Mouse (Mus musculus) macrophage (primary cell): Measurements from ENCODE around the gene Lins1. TPM values are rescaled to one million over a fixed set of nuclear protein-coding genes. Genes with fewer than 3 reads are reported as not detected.
A peak's percentile ranks its signal among the peaks of the same experiment; 100 is the strongest.

ENCODE experiments used
- H3K27ac ChIP-seq: fragments of 350-480 bp; formaldehyde crosslinking; 2 replicates; pipeline ENCODE4 v1.9.0; 2021
- H3K36me3 ChIP-seq: fragments of 350-480 bp; formaldehyde crosslinking; 2 replicates; pipeline ENCODE4 v1.9.0; 2021; ENCODE audit errors: inconsistent target
- H3K4me3 ChIP-seq: fragments of 350-480 bp; formaldehyde crosslinking; 2 replicates; pipeline ENCODE4 v1.9.0; 2021; ENCODE audit errors: inconsistent target
- H3K79me2 ChIP-seq: fragments of 350-480 bp; formaldehyde crosslinking; 2 replicates; pipeline ENCODE4 v1.9.0; 2021; ENCODE audit errors: inconsistent target
- WGBS: methylation state at CpG from one replicate; pipeline ENCODE4 v1.1.7; 2026; ENCODE audit warnings: inconsistent platforms; ENCODE audit not compliant: missing documents; 5-methylcytosine and 5-hydroxymethylcytosine counted together
- polyA plus RNA-seq: library from polyadenylated mRNA; stranded (reverse); fragments of 250-400 nt; gene quantifications from 3 replicates; pipeline ENCODE4 v1.2.4, GENCODE M21; 2018; ENCODE audit warnings: inconsistent platforms

The Lins1 gene
- polyA plus RNA-seq, 1 experiment from 2014 or later = 3.4 TPM

DNA sequence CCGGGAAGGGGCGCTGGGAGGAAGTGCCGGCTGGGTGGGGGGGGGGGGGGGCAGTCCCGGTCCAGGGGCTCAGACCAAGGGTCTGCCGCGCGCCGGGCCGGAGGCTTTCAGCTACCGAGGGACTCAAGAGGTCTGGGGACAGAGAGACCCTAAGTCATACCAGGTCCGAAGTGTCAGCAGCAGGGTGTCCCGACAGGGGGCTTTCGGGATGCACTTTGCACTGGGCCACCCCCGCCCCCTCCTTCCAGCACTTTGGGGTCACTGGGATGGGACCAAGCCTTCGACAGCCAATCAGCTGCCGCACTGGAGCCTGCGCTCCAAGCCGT lies 432 bp upstream of the Lins1 start, which contains the start of gene Asb7:
Gene Asb7, minus strand, starts transcription at position 303 of the 326 bp plus-strand sequence.
- WGBS = 2% methylated on average over 17 of the region's 18 CpGs
- H3K27ac ChIP-seq = peak within 1 kb of the TSS; percentile 27

DNA sequence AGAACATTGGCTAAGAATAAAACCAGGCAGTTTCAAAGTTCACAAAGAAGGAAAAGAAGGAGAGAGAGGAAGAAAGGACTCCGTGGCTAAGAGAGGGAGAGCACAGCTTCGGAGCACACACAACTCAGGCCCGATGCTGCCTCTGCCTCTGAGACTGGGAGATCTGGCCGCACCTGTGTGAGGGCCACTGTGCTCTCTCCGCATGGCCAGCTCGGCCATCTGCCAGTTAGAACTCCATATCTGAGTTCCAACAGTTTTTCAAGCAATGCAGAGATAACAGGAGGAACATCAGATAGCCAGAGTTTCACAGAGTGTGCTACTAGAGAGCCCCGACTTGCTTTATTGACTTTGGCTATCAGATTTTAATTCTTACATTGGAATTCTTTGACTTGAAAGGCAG lies 4.8 kb downstream of the Lins1 start:
- H3K27ac ChIP-seq = no peak overlapping the region
- 94% methylated on average over 7 of the region's 7 CpGs for WGBS
- no peaks in the 10 kb centered on the region for H3K36me3 ChIP-seq
- no peaks in the 10 kb centered on the region for H3K79me2 ChIP-seq
- H3K4me3 ChIP-seq = no peak overlapping the region

More for the DNA sequence above, 432 bp upstream of the Lins1 start, which contains the start of gene Asb7:
- Histone ChIP-seq H3K4me3 (peak within 1 kb of the TSS; percentile 79), H3K36me3 (no peaks in the 10 kb centered on the region; the same call in 1 of the 2 replicates), H3K79me2 (peaks cover 7% of the 10 kb centered on the region; the same call in 1 of the 2 replicates)

DNA sequence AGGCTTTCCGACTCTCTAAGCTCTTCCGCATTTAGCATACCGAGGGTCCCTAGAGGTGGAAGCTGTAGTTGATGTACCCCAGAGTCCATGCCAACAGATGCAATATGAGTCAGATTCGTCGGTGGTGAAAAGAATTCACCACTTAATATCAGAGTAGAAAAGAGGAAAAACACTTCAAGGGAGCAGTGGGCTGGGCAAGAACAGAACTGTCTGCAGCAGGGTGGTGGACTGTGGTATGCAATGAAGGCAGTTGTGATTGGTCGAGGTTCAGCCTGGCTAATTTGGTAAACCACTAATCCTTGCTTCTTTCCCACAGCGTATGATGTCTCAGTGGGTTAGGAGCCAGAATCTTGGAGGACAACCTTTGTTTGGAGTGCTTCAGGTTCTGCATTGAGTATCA lies 13.0 kb downstream of the Lins1 start:
- Histone ChIP-seq H3K79me2 (no peaks in the 10 kb centered on the region), H3K36me3 (no peaks in the 10 kb centered on the region), H3K4me3 (no peak overlapping the region), H3K27ac (no peak overlapping the region)
- WGBS = 88% methylated on average over 7 of the region's 7 CpGs

DNA sequence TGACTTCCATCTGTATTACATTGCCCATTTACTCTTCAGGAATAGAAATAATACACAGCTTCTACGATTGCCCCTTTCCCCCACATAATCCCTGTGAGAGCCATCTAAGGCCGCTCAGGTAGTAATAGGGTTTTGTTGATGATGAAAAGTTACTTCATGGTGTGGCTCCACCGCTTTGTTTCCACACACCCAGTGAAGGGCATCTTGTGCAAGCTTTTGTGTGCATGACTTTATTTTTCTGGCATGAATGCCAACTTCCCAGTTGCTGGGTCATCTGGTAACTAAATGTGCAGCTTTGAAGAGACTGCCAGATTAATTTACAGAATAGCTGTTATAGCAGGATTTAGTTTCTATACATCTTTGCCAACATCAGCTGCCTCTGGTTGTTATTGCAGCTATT lies 14.9 kb downstream of the Lins1 start:
- Histone ChIP-seq H3K36me3 (peaks cover 9% of the 10 kb centered on the region; the same call in 1 of the 2 replicates), H3K27ac (no peak overlapping the region), H3K4me3 (no peak overlapping the region), H3K79me2 (no peaks in the 10 kb centered on the region)
- 90% methylated on average over 3 of the region's 3 CpGs for WGBS

DNA sequence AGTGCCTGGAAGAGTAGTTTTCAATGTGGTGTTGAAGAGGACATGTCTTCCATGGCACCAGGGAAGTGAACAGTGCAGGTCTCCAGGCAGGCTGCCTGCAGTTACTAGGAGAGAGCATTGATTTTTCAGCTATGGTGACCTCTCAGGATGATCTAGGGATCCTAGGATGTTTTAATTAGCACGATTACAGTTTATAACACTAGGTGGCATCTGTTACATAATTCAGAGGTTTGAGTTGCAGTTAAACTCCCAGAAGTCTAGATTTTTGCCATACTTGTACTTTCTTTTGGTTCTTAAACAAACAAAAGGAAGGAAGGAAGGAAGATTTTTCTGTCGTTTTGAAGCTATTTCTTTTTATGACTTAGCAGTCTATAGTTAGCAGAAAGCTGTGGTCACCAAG lies 21.5 kb downstream of the Lins1 start:
- Histone ChIP-seq H3K27ac (no peak overlapping the region), H3K36me3 (peaks cover 15% of the 10 kb centered on the region; the same call in 1 of the 2 replicates), H3K4me3 (no peak overlapping the region), H3K79me2 (no peaks in the 10 kb centered on the region)
- WGBS = 43% methylated on average over 2 of the region's 2 CpGs

DNA sequence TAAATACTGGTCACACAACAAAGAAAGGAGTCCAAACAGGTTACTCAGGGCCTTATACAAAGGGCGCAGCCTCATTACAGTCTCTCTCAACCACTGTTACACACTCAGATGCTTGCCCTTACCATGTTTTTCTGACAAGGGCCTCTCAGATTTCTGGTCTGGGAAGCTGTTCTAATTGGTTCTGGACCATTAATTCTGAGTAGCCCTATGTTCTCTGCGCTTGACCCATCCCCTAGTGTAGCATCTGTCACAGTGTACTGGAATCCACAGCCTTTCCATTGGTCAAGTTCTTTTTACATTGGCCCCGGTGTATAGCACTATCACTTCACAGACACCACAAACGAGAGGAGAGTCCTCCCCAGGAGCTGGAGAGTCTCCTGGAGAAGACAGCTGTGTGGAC lies 34.8 kb downstream of the Lins1 start:
- H3K4me3 ChIP-seq = no peak overlapping the region
- 92% methylated on average over 4 of the region's 4 CpGs for WGBS

DNA sequence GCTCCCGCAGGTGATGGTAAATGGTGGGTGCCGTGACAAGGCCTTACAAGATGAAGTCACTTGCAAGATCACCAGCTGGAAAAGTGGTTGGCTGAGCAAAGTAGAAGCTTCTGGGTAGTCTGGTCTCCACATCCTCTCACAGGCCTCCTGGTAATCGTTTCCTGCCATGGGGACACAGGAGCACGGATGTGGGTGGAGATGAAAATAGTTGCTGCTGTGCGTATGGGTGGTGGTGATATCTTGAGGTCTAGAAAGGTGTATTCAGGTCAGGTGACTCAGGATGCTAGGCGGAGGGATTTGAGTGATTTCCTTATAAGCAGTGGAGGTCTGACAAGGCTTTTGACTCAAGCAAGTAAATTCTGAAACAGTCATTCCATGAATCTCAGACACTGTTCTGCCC lies 35.3 kb downstream of the Lins1 start:
- 83% methylated on average over 6 of the region's 6 CpGs for WGBS
- H3K36me3 ChIP-seq = no peaks in the 10 kb centered on the region
- no peak overlapping the region for H3K27ac ChIP-seq
- H3K4me3 ChIP-seq = no peak overlapping the region
- H3K79me2 ChIP-seq = no peaks in the 10 kb centered on the region

More for the DNA sequence above, 34.8 kb downstream of the Lins1 start:
- Histone ChIP-seq H3K27ac (no peak overlapping the region), H3K36me3 (no peaks in the 10 kb centered on the region), H3K79me2 (no peaks in the 10 kb centered on the region)

DNA sequence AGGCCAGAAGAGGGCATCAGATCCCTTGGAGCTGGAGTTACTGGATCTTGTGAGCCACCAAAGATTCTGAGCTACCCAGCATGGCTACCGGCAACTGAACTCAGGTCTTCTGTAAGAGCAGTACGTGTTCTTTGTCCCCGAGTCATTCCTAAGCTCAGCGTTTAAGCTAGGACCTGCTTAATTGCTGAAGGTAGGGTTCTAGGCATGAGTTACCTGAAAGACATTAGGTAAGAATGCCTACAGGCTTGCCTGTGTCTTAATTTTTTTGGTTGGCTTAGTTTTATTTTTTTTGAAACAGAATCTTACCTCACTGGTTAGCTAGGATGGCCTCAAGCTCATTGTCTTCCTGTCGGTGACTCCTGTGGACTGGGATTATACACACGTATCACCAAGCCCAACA lies 38.4 kb downstream of the Lins1 start:
- no peaks in the 10 kb centered on the region for H3K36me3 ChIP-seq
- WGBS = 92% methylated on average over 6 of the region's 6 CpGs
- no peak overlapping the region for H3K27ac ChIP-seq
- no peaks in the 10 kb centered on the region for H3K79me2 ChIP-seq
- no peak overlapping the region for H3K4me3 ChIP-seq

DNA sequence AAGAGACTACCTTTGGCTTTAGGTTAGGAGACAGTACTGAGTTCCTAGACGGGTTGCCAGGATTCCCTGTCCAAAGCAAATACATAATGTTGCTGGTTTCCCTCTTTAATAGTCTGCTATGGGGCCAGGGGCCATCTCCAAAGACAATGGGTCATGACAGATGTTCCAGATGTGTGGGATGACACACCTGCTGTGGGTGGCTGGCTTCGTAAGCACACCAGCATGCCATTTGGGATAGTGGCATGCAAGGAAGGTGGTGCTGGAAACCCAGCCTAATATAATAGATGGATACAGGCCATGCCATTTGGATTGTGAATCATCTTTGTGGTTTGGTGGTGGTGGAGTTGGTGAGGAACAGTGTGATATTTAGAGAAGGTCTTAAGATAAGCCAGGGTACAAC lies 39.5 kb downstream of the Lins1 start:
- Histone ChIP-seq H3K27ac (no peak overlapping the region), H3K36me3 (no peaks in the 10 kb centered on the region), H3K79me2 (no peaks in the 10 kb centered on the region), H3K4me3 (no peak overlapping the region)
- WGBS = 89% methylated on average over 2 of the region's 2 CpGs

DNA sequence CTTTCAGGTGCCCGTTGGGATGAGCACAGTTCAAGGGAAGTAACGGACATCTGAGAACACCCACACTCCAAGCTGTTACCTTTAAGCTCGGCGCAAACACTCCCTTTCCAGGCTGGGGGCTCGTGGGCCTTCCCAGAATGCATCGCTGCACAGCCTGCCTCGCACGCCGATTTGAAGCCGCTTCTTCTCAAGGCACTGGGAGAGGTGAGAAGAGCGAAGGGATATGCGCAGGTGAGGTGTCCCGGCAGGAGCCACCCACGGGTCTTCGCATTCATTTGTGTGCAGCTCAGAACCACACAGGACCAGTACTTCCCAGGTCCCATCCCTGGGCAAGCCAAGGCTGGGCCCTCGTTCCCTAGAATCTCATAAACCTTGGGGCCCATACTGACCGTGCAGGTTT lies 43.7 kb downstream of the Lins1 start:
- Histone ChIP-seq H3K27ac (no peak overlapping the region), H3K79me2 (no peaks in the 10 kb centered on the region), H3K36me3 (no peaks in the 10 kb centered on the region), H3K4me3 (no peak overlapping the region)
- 93% methylated on average over 17 of the region's 17 CpGs for WGBS

DNA sequence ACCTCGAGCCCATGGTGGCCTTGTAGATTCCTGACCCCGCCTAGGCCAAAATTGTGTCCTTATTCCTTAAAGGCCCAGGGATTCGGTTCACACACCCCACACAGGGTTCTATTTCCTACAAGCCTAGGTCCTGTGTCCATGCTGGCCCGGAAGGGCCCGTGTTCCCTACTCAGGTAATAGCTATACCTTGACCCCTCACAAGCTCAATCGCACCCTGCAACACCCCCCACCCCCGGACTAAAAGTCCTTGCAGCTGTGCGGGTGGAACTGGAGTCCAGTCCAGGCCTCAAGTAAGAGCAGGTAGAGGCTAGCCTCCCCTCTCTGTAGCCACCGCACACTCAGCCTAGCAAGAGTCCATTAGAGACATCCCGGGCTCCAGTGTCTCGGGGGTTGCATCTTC lies 44.2 kb downstream of the Lins1 start:
- no peak overlapping the region for H3K4me3 ChIP-seq
- H3K79me2 ChIP-seq = no peaks in the 10 kb centered on the region
- no peaks in the 10 kb centered on the region for H3K36me3 ChIP-seq
- 97% methylated on average over 11 of the region's 11 CpGs for WGBS
- H3K27ac ChIP-seq = no peak overlapping the region

DNA sequence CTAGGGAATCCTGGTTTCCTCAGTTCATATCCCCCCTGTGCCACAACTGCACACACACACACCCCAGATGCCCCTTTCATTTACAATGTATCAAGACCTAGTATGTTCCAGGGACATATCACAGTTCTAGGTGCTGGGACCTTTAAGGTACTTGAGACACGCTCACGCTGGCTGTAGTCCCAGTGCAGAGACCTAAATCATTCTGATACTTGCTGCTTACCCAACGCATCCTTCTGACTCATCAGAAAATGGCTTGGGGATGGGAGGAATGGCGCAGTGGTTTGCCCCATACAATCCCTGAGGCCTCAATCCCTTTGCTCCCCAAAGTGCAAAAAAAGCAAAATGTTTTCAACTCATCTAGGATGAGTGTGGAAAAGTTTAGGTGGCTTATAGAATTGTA lies 44.8 kb downstream of the Lins1 start:
- 89% methylated on average over 4 of the region's 4 CpGs for WGBS

DNA sequence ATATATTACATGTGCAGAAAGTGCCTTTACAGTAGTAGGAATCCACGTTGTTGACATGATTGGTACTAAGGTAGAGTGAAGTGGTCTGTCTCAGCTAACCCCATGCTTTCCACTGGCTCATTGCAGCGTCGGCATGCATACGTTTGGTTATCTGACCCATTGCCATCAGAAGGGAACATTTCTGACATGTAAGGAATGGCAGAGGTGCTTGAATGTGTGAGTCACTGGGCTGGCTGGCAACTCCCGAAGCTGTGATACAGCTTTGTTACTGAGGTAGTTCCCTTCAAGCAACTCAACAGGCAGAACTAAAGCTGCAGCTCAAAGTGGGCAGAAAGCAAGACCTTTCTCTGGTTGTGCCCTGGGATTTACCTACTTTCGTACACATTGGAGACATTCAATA lies 45.3 kb downstream of the Lins1 start:
- no peak overlapping the region for H3K27ac ChIP-seq
- no peaks in the 10 kb centered on the region for H3K79me2 ChIP-seq
- WGBS = 98% methylated on average over 6 of the region's 6 CpGs

More for the DNA sequence above, 44.8 kb downstream of the Lins1 start:
- H3K4me3 ChIP-seq = no peak overlapping the region
- H3K27ac ChIP-seq = no peak overlapping the region
- H3K36me3 ChIP-seq = no peaks in the 10 kb centered on the region
- no peaks in the 10 kb centered on the region for H3K79me2 ChIP-seq

DNA sequence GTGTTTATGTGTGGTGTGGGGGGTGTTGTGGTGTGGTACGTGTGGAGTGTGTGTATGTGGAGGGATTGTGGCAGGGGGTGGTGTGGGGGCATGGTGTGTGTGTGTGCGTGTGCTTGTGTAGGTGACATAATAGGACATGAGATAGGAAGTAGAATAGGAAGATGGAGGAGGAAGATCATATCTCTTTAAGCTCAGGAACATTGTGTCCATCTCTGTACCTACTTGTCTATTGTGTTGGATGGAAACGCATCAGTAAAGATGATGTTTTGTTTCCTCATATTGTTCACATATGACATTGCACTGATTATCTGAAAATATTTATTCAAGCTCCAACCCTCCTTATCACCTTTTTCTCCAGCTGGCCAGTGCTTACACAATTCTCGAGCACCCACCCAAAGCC lies 47.7 kb downstream of the Lins1 start:
- Histone ChIP-seq H3K27ac (no peak overlapping the region), H3K4me3 (no peak overlapping the region), H3K36me3 (no peaks in the 10 kb centered on the region), H3K79me2 (no peaks in the 10 kb centered on the region)
- WGBS = 89% methylated on average over 3 of the region's 4 CpGs

More for the DNA sequence above, 45.3 kb downstream of the Lins1 start:
- Histone ChIP-seq H3K36me3 (no peaks in the 10 kb centered on the region), H3K4me3 (no peak overlapping the region)

DNA sequence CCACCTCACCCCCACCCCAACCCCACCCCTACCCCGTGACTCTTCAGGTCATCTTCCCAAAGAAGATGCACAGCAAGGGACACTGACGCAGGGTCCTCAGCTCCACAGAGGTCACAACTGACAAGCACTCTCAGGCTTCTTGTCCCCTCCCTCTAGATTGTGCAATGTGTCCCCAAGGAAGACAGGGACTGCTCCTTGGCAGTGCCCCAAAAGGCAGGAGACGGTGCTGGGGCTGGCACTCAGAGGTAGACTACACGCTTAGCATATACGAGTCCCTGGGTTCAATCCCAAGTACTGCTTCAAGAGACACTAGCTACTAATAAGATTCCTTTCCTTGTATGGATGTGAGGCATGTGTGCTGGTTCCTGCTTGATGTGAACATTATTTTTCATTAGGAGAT lies 51.3 kb downstream of the Lins1 start:
- H3K4me3 ChIP-seq = no peak overlapping the region

DNA sequence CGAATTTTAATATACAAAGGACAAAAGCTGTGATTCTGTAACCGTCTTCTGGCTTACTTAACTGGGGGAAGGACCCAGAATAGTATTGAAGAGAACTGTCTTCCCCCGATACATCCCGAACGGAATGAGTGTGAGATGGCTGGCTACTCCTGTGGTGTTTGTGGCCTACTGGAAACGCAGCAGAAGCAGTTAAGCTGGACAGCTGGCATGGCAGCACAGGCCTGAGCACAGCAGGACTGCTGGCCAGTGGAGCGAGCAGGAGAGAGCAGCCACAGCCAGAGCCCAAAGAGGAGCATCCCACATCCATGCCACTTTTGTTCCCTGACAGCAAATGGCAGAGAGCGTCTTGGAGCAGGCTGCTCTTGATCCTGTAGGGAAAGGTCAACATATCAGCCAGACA lies 51.7 kb downstream of the Lins1 start:
- no peaks in the 10 kb centered on the region for H3K79me2 ChIP-seq
- H3K36me3 ChIP-seq = no peaks in the 10 kb centered on the region
- no peak overlapping the region for H3K4me3 ChIP-seq
- 93% methylated on average over 8 of the region's 8 CpGs for WGBS
- H3K27ac ChIP-seq = no peak overlapping the region

More for the DNA sequence above, 51.3 kb downstream of the Lins1 start:
- no peaks in the 10 kb centered on the region for H3K36me3 ChIP-seq
- no peaks in the 10 kb centered on the region for H3K79me2 ChIP-seq
- no peak overlapping the region for H3K27ac ChIP-seq
- 55% methylated on average over 4 of the region's 5 CpGs for WGBS
